ENCODE assay signal across 9 mouse cellular contexts in the genomic region with DNA sequence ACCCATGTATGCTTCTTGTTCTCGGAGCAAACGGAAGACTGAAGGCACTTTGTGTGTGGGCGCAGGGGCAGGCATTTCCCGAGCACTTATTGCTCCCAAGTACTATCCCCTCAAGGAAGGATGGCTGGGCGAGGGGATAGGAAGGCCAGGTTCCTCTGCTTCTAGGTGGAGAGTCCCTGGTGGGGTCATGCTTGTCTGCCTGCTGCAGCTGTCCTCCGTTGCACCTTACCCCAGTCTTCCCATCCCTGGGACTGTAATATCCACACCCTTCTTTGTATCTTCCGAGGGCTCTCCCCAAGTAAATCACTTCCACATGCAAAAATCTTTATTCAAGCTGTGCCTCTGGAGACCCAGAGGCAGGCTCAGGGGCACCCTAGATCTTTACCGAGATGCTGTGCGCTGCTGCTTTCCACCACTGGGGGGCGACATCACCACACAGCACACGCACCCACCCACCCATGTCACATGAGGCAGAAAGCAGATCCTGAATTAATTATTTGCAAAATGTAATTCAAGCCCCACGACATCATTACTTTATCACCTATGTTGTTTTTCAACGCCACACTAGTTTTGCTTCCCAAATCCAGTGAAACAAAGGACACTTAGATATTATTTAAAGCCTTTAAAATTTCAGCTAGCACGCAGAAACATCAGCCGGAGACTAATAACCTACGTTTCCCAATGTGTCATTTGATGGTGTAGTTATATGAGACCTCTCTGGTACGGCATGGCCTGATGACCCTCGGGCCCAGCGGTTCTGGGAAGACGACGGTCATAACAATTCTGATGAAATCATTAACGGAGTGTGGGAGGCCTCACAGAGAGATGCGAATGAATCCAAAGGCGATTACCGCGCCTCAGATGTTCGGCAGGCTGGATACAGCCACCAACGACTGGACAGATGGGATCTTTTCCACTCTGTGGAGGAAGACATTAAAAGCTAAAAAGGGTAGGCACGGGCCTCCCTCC.
DNase-seq lines count a peak whose midpoint lies in the region; ATAC-seq and TF ChIP-seq lines count a peak whose summit lies in the region.
"Had no signal": no experiment of that assay in that cellular context is flagged by ENCODE, and none has a peak within 500 bp of the region (broad histone marks: within the 10 kb centered on the region; RNA-seq: fewer than 3 reads in every experiment).

No protein-coding gene starts in this region.

- ATAC-seq in midbrain, embryonic 14.5 days (ENCODE audit: low FRiP score, low TSS enrichment) = peak; percentile 55; the same call in 1 of the 2 replicates

- H3K4me2 ChIP-seq in midbrain, embryonic 14.5 days (ENCODE audit: low read length) = peak overlapping the region; percentile 11

- peaks cover 8% of the 10 kb centered on the region; the same call in 1 of the 2 replicates for H3K4me1 ChIP-seq in midbrain, embryonic 14.5 days (ENCODE audit: control insufficient read depth, insufficient read depth, low read length)
- H3K4me1 ChIP-seq in small intestine, adult 2 months (ENCODE audit: control insufficient read depth, insufficient read depth, insufficient read length, low read length) = no peaks in the 10 kb centered on the region

- H3K27me3 ChIP-seq in midbrain, embryonic 14.5 days (ENCODE audit: control insufficient read depth, insufficient read depth, low read length) = no peaks in the 10 kb centered on the region
- H3K27me3 ChIP-seq in small intestine, adult 2 months (ENCODE audit: control insufficient read depth, insufficient read depth, low read length) = no peaks in the 10 kb centered on the region

- no peak overlapping the region for H3K9ac ChIP-seq in midbrain, embryonic 14.5 days (replicated peaks; ENCODE audit: low read length)

- 45% methylated on average over 29 of the region's 29 CpGs for WGBS in midbrain, embryonic 14.5 days
- WGBS in small intestine, adult 2 months = 65% methylated on average over 29 of the region's 29 CpGs

- no peak for TF ChIP-seq POLR2A in small intestine, adult 2 months (IDR thresholded peaks at IDR 0.05; ENCODE audit: low read depth, low read length)

- no peaks in the 10 kb centered on the region for H3K36me3 ChIP-seq in midbrain, embryonic 14.5 days (ENCODE audit: control insufficient read depth, insufficient read depth, low read length)
- H3K36me3 ChIP-seq in small intestine, adult 2 months (ENCODE audit: control insufficient read depth, insufficient read depth, low read length) = no peaks in the 10 kb centered on the region; the same call in none of the 2 replicates

- peak; percentile 86; the same call in 1 of the 2 replicates for TF ChIP-seq CTCF in small intestine, adult 2 months (IDR thresholded peaks at IDR 0.05; ENCODE audit: extremely low read depth, insufficient read length, insufficient replicate concordance, low read depth, low read length)

- H3K27ac ChIP-seq in midbrain, embryonic 14.5 days (replicated peaks; ENCODE audit: low read depth, low read length) = no peak overlapping the region
- H3K27ac ChIP-seq in small intestine, adult 2 months (ENCODE audit: insufficient read depth, low read depth, low read length) = no peak overlapping the region
- H3K27ac ChIP-seq: macrophage had no signal

- H3K9me3 ChIP-seq in midbrain, embryonic 14.5 days (ENCODE audit: control insufficient read depth, low read length) = no peaks in the 10 kb centered on the region

- H3K4me3 ChIP-seq in midbrain, embryonic 14.5 days (replicated peaks; ENCODE audit: low read depth, low read length) = no peak overlapping the region
- no peak overlapping the region for H3K4me3 ChIP-seq in small intestine, adult 2 months (ENCODE audit: low read depth, low read length)

- peak; percentile 16 for DNase-seq in heart, adult 8-10 months (ENCODE audit: low spot score)
- DNase-seq in heart, adult 11 months = no peak
- DNase-seq in MN1 (ENCODE audit: low spot score) = peak; percentile 45
- DNase-seq in cerebellum, postnatal 25 days = peak; percentile 72 to 82
- DNase-seq in gastrocnemius, postnatal 4 days (ENCODE audit: low spot score in 2 of 2) = peak; percentile 48 to 54
- peak; percentile 73 to 83 for DNase-seq in layer of hippocampus, postnatal 36 days
- peak; percentile 87 for DNase-seq in midbrain, embryonic 14.5 days
